Mouse (Mus musculus) gastrocnemius, postnatal 4 days (tissue): ENCODE measurements at regions not wholly inside any gene's neighbourhood (a gene's known extent, or its start where the extent isn't known, plus 50 kb on each side); places are given as distances from the start of the nearest gene placed in this dataset.
A peak's percentile ranks its signal among the peaks of the same experiment; 100 is the strongest.

ENCODE experiments used
- DNase-seq, 2 experiments: peaks; one replicate each; pipeline ENCODE4 v3.0.0; 2021 to 2022; ENCODE audit warnings: low spot score in 2 of 2, mixed read lengths in 2 of 2

DNA sequence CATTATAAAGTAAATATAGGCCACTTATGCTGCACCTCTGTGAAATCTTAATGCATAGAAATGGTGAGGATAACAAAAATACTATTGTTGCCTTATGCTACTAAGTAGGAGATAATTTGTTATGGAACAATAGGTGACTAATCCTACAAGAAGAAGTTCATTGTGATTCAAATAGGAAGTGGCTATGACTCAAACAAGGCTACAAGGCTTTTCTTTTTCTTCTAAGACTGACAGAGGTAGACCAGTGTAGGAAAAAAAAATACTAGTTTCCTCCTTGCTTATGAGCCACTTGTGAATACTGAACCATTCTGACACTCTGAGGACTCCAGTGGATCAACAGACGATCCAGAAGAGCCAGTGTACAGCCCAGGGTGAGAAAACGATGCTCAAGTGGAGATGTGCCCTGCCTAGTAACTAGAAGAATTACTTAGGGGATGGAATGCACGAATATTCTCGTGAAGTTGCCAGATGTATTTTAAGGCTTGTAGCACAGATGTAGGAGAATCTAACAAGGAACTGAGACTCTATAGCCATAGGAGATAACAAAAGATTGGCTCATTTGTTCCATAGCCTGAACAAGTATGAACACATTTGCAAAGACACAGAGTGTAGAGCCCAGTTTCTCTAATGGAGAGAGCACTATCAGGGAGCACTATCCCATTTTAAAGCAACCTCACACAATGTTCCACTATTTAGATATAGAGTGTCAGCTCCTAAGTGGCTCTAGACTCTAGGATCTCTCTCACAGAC, 60.3 kb downstream of the Fzd1 start:
- DNase-seq, result no peak

DNA sequence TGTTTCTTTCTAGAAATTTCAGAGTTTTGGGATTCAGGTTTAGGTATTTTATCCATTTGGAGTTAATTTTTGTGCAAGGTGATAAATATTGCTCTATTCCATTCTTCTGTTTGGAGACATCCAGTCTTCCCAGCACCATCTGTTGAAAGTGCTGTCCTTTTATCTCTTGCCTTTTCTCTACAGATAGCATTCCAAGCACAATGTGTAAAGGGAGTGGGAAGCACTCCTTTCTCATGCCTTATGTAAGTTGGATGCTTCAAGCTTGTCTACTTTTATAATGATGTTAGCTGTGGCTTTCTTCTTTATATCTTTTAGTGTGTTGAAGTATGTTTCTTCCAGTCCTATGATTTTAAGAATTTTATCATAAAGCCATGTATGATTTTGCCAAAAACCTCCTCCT, 61.1 kb downstream of the Fzd1 start:
- DNase-seq, result no peak

DNA sequence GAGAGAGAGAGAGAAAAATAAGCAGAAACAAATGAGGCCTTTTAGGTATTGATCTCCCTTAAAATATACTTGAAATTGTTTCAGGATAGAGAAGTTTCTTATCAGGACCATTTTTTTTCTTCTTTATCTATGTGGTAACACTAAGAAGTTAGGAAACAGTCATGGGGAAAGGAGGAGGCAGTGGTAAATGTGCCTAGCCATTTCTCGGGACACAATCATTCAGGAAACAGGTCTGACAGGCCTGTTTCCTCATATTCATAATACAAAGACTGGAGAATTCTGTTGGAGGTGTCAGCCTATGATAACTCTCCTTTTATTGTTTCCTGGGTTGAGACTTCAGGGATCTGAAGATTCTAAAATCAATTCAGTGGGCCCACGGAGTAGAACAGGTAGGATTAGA, 68.7 kb downstream of the Fzd1 start:
- no peak for DNase-seq

DNA sequence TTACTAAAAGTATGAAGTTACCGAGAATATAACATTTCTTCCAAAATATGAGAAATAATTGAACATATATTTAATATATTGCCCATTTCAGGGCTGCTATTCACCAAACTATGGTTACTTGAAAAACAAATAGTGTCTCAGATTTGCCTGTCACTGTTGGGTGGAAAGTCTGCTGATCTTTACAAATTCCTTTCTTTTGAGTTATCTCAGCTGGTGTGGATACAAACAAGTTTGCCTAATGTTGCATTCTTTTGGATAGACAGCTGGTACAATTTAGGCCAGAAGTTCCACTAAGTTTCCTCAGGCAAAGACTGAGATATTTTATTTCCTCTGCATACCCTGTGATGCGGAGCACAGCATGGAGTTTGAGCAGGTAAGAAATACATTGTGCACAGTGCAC, 82.5 kb downstream of the Fzd1 start:
- no peak for DNase-seq

DNA sequence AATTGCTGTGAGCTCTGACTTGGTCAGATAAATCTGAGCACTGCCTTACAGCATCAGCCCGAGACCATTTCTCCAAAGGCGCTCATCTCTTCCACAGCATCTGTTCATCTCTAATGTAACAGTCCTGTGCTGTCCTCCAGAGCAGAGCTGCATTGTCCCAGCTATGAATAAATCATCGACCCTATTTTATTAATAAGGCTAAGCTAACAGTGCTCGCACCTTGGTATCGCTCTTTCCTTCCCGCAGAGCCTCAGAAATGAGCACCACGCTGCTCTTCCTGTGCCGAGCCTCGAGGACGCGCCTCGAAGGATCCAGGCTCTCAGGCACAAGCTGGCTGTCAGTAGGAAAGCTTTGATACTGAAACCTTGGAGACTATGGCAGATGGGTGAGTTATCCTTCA, 91.5 kb downstream of the Fzd1 start:
- DNase-seq, result no peak

DNA sequence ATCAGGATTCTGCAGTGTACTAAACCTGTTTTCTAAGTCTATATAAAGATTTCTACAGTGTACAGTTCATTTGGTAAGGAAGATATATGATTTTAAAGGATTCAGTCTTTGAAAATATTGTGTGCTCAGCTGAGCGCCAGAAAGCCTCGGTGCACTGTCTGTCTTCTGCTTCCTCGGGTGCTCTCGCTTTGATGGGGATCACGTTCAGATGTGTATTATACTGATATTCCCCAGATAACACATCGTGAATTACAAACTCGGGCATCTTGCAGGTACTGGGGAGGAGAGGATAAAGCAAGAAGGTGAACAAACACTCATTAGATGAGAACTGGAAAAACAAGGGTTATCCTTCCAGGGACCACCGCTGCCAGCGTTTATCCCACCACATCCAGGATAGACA, 91.9 kb downstream of the Fzd1 start:
- no peak for DNase-seq

DNA sequence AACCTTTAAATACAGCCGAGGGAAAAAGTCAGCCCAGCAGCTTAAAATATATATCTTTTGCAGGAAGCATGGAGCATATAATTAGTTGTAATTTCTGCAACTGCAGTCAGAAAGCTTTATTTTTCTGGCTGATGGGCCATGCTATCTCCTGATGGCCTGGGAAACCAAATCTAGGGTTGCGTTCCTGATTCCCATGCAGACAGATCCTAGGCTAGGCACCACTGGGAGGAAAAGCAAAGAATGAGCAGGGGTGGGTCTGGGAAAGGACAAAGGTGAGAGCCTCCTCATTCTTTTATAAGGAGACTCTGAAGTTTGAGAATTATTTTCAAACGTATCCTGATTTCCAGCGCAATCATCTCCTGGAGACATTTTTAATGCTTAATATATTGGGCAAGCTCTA, 92.9 kb downstream of the Fzd1 start:
- DNase-seq, result no peak

DNA sequence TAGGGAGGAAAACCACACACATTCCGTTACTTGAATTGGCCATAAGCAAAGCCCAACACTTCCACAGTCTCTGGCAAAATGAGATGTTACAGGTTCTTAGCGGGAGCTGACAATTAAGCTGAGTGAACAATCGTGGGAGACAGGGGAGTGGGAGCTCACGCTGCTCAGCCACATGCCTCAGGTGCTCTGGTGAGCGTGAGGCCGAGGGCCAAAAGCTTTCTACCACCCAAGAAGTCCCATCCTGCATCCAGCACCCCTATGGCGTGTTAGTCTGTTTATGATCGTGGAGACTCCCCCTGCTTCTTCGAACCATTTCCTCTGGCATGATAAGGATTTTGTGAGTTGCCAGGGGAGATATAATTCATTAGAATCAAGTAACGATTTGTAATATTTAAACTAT, 93.3 kb downstream of the Fzd1 start:
- no peak for DNase-seq

DNA sequence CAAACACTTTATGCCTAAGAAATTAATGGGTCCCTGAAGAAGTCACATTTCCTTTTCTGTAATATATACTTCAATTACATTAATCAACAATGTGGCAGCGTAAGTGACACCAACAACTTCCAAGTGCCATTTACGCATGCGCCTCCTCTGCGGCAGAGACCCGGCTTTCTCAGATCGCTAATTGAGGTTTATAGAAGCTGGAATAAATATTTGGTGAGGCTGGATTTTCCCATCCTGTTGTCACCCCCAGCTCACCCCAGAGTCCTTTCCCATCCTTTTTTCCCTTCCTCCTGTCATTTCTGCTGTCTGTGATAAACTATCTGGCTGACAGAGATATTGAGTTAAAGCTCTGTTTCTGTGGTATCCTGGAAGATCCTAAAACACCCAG, 95.6 kb downstream of the Fzd1 start:
- no peak for DNase-seq

DNA sequence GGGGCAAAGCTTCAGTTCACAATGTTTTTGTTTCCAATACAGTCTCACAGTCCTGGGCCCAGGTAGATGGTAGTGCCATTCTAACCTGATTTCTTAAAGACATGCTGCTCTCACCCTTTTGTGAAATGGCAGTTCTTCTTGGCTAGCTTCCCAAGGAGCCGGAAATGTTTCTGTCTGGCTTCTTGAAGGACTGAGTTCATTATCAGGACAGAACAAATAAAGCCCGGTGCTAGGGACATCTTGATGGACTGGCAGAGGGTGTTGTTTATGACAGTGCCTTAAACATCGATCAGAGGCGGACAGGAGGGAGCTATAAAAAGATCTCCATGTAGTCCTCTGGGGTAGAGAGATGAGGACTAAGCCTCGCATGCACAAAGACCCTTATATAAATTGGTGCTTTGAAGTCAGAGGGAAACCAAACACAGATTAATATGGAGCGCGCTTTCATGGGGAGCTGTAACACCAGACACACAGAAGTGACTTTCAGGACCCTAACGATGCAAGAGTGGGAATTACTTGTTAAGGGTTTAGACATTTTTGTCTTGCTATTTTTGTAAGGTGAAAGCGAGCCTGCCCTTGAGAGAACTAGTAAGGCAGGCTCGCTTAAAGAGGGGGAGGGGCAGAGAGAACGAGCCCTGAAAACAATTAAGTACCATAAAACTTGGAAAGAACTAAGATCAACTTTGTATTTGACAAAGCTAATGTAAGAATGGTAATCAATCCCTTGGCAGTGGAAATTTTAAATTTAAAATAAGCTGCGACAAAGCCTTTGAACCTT, 96.2 kb downstream of the Fzd1 start:
- DNase-seq, result no peak

DNA sequence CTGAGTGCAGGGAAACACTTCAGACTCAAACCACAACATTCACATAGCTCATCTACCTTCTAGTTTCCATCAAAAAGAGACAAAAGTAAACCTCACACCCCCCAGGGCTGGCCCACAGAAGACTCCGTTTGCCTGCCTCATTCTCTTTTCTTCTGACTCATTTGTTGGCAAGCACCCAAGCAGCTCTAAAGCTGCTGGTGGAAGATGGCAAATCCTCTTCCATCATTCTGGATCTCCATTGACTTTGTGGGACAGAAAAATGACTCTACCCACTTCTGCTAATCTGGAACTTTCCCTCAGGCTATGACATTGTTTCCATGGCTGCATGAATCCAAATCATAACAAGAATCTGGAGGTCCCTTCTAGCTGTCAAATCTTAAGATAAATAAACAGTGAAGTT, 99.9 kb downstream of the Fzd1 start:
- no peak for DNase-seq

DNA sequence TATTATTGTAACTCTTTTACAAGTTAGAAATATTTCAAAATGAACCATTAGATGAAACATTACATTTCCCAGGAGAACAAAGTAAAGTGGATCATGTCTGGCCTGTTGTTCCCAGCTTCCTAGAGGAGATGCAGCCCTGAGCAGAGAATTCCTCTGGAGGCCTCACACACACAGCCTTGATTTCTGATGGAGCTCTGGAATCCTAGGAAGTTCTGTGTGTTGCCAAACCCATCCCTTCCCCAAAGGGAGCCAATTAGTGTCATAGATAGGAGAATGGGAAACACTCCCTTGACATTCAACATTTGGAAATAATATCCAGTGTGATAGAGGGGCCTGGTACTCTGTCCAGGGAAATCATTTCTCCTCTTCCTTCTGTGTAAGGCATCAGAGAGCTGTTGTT, 103.6 kb downstream of the Fzd1 start:
- DNase-seq, result no peak

DNA sequence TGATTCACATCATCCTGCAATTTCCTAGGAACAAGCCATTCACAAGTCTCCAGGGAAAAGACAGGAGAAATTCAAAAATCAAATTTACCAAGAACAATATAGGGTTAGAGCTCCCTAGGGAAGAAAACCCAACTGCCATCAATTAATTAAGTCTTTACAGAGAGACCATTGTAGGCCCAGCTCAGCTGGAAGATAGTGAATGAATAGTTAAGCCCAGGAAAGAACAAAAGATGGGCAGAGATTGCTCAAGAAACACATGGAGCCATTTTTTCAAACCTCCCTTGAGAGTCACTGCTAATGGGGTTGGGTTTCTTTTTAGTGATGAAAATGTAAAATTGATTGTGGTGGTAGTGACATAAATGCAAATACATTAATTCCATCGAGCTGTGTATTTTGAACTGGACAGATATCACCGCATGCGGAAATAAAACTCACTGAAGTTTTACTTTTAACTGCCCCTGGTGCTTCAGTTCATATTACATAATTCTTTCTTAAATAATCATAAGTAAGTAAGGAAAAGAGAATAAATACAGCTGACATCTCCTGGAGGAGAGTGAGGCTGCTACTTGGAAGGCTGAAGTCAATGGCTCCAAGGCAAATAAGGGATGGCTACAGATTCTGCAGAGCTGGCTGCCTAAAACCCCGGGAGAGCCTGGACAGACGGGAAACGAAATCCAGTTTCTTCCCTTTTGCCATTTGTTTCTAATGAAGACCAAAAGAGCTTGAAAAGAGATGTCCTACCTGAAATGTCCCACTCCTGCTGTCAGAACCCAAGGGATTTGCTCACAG, 106.5 kb downstream of the Fzd1 start:
- no peak for DNase-seq

DNA sequence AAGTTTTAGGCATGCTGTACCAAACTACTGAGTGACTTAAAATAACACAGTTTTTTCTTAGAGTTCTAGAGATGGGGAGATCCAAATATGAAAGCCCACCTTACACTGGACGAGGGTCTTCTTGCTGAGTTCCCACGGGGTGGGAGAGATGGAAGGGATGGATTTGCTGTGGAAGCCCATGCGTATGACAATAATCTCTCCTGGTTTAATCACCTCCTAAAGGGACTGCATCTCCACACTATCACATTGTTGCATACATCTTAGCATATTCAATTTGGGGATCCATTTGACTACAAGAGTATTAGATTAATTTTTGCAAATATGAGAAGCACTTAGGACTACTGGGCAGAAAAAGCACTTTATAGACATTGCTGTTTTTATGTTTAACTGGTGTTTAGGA, 107.1 kb downstream of the Fzd1 start:
- DNase-seq, result no peak

DNA sequence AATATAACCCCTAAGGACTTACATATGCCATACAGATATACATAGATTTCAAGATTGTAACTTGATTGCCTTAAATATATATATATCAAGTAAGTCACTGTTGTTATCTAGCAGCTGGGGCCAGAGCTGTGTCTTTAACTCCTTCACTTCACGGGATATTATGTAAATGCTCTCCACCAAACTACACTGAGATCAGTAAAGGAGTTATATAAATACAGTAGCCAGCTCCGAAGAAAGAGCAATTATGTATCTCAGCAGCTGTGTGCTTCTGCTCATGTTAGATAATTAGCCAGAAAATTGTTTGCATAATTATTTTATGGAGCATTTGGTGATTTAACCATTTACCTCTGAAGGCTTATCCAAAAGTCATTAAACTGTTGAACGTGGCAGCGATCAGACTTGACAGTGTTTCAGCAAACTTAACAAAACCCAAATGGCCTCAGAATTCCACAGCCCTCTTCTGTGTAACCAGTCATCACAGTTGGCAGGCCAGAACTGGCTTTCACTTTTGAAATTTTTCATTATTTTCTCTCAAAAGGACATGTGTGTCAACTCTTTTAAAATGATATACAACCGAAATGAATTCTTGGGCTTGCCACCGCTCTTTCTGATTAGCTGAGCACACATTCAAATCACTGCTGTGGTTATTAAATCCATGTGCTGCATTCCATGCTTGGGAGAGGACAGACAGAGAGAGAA, 107.8 kb downstream of the Fzd1 start:
- DNase-seq, result peak in 1 of 2 experiments; percentile 11

DNA sequence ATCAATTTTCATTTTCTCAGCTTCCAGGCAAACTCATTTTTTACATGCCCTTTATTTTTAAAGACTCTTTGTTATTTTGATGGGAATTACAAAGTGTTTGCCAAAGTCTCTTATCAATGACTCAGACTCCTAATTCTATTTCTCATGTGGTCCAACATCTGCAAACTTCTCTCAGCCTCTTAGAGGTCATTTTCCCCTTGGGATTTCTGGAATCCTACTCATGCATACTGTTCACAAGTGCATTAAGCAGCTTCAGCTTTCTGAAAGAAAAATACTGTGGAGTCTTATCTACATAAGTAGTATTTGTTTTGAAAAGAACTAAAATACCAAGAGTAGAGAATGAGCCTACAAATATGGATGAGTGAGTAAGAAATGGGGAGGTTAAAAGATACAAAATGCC, 116.8 kb downstream of the Fzd1 start:
- no peak for DNase-seq

DNA sequence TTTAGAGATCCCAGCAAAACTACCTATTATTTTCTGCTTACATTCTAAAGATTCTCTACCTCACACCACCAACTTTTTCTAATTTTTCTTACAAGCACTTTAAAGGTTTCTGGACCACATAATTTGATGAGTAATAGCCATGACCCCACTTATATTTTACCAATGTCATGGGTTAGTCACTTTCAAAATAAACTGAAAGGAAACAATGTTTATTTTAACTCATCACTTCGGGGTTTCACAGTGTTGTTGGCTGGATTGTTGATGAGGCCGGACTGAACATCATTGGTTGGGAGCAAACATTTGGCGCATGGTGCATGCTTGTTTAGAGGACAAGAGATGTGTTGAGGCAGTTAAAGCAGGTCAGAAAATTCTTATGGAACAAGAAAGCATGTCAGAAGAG, 124.1 kb downstream of the Fzd1 start:
- DNase-seq, result no peak

DNA sequence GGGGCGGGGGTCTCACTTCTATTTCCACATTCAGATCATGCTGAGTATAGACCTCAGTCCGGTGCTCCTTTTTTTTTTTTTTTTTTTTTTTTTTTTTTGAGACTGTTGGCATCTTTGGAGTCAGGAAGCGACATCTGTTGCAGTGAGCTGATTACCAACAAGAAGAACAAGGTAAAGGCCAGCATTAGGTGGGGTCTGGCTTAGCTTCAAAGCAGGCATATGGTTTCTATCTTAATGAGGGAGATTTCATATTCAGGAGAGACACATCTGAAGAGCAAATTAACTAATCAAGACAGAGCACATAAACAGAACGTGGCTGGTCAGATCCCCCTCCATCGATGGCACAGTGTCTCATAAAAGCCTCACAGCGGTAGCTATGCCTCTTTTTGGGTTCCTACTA, 132.6 kb downstream of the Fzd1 start:
- no peak for DNase-seq

DNA sequence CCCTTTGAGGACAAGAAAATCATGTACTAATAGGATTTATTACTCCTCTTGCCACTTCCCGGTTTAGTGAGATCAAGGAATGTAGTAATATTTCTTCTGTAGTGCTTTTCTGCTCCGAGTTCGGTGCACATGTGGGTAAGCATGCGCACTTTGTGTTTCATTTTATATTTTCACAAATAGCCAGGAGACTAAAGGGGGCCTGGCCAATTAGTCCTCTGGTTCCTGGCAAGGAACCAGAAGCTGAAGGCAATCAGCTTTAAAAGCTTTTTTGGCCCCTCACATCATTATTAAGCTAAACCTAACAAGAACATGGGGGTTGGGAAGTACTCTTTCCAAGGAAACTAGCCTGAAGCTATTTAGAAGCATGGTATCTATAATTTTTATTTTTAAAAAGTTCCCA, 134.2 kb downstream of the Fzd1 start:
- no peak for DNase-seq

DNA sequence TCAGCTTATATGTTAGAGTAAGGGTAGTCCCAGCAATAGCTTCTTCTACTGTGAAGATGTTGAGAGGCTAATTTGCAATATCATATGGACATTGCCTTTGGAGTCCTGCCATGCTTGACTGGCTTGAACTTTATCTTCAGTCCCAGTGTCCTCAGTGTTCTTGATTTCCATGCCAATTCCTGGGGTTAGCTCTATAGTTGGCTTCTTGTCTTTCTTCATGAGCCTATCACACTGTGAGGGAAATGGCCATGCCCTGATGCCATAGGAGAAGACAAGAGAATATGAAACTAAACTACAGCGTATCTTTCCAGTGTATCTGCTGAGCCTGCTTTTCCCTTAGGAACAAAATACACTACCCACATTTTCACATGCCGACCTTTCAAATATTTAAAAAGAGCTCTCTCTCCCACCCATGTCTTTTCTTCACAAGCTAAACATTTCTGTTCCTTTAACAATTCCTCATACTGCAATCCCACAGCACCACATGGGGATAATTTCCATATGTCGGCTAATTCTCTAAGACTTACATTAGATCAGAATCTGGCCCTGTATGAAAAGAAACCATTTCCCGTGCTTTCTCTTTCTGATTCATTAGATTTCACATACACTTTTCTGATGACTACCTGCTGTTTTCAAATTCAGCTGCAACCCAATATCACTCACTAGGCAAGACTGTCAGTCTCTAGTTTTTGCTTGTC, 137.2 kb downstream of the Fzd1 start:
- no peak for DNase-seq

DNA sequence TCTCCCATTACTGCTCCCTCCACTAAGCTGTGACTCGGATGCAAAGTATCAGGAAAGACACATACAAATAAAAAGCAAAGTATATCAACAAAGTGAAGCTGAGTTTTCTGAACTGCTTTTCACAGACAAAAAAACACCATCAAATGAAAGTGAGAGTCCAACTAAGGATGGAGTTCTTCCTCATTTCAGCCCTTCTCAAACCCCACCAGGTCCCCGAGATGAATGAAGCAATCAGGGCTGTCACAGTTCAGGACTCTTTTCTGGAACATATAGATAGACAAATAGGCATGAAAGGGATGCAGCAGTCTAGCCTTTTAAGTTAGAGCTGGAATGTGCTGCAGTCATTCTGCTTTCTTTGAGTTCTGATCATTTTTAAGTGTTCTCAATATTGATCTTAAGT, 142.6 kb downstream of the Fzd1 start:
- DNase-seq, result no peak
